Mouse (Mus musculus): ENCODE measurements around the gene Rpl29.
A peak's percentile ranks its signal among the peaks of the same experiment; 100 is the strongest.

DNA sequence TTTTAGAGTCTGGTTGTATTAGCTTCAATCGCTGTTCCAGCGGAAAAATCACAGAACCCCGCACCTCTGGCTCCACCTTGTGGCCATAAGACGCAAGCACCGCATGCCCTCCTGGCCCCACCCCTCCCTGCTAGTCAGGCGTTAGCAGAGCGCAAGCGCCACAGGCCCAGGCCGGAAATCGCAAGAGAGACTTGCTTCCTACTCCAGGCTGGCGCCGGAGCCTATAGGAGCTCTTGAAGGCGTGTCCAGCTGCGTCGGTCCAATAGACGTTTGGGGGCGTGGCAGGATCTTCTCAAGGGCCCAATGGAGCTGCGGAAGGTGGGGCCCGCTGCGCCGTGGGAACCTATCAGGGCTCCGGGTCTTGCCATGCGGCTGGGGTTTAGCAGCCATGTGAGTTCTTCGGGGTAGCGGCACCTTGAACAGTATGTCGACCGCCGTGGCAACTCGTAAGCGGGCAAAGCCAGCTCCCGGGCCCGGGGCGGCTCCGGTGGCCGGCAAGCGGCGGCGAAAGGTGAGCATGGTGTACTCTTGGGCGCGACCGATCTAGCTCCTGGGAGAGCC, 47.8 kb downstream of the Rpl29 start, which contains the start of gene Parp3:
- TF ChIP-seq GATA1 (IDR thresholded peaks at IDR 0.05; ENCODE audit: borderline replicate concordance, low read length), result no peak
- TF ChIP-seq FLI1 (IDR thresholded peaks at IDR 0.05; ENCODE audit: low read length), result peak; percentile 52; the same call in 1 of the 2 replicates

Measured in megakaryocyte, embryonic 14.5 days (primary cell).